Mouse (Mus musculus): ENCODE data around the gene Gm3409. TPM values are rescaled to one million over a fixed set of nuclear protein-coding genes. Genes with fewer than 3 reads are reported as not detected.
A peak's percentile ranks its signal among the peaks of the same experiment; 100 is the strongest.

Gm3409 gene
- total and polyA plus RNA-seq, 2 experiments from 2014 or later: not detected

- peak overlapping the region; percentile 75 for H3K27ac ChIP-seq (ENCODE audit: low read depth, low read length)
- peak overlapping the region; percentile 79 for H3K9ac ChIP-seq (replicated peaks; ENCODE audit: low read length, poor library complexity, severe bottlenecking)
- H3K4me3 ChIP-seq (ENCODE audit: low read depth, low read length): peak overlapping the region; percentile 73
- H3K27me3 ChIP-seq (ENCODE audit: insufficient read depth, low read length): no peaks in the 10 kb centered on the region
- peak; percentile 36 for DNase-seq (ENCODE audit: low spot score)
- H3K9me3 ChIP-seq (ENCODE audit: low read length): no peaks in the 10 kb centered on the region
- no peak for TF ChIP-seq CTCF (IDR thresholded peaks at IDR 0.05)
- H3K4me2 ChIP-seq (ENCODE audit: low read depth, low read length, poor library complexity, severe bottlenecking): peak overlapping the region; percentile 75
- peaks cover 6% of the 10 kb centered on the region; the same call in 1 of the 2 replicates for H3K4me1 ChIP-seq (ENCODE audit: insufficient read depth, low read length)
- WGBS: 4% methylated on average over 10 of the region's 10 CpGs
- no peak for ATAC-seq (ENCODE audit: low FRiP score)
- H3K36me3 ChIP-seq (ENCODE audit: insufficient read depth, low read length): no peaks in the 10 kb centered on the region
These were observed 46.7 kb downstream of the Gm3409 start for GRCm38 (mm10) chr5:146584156-146584477.

- Histone ChIP-seq H3K4me1 (ENCODE audit: insufficient read depth, low read length) (peaks cover 6% of the 10 kb centered on the region; the same call in 1 of the 2 replicates), H3K27ac (ENCODE audit: low read depth, low read length) (peak within 1 kb of the TSS; percentile 75), H3K9me3 (ENCODE audit: low read length) (no peaks in the 10 kb centered on the region), H3K4me3 (ENCODE audit: low read depth, low read length) (peak within 1 kb of the TSS; percentile 73), H3K36me3 (ENCODE audit: insufficient read depth, low read length) (no peaks in the 10 kb centered on the region), H3K4me2 (ENCODE audit: low read depth, low read length, poor library complexity, severe bottlenecking) (peak within 1 kb of the TSS; percentile 75), H3K9ac (replicated peaks; ENCODE audit: low read length, poor library complexity, severe bottlenecking) (peak within 1 kb of the TSS; percentile 79), H3K27me3 (ENCODE audit: insufficient read depth, low read length) (no peaks in the 10 kb centered on the region)
- peak; percentile 60 for ATAC-seq (ENCODE audit: low FRiP score)
- DNase-seq (ENCODE audit: low spot score): peak; percentile 55
- TF ChIP-seq CTCF (IDR thresholded peaks at IDR 0.05): no peak
- under 1% methylated on average over 56 of the region's 64 CpGs for WGBS
These were observed 47.2 kb downstream of the Gm3409 start, which contains the start of gene Gpr12 for GRCm38 (mm10) chr5:146584478-146585306. TSS of gene Gpr12 (minus strand) at chr5:146585239.

- Histone ChIP-seq H3K36me3 (ENCODE audit: insufficient read depth, low read length) (no peaks in the 10 kb centered on the region), H3K27ac (ENCODE audit: low read depth, low read length) (peak overlapping the region; percentile 75; the same call in 1 of the 2 replicates), H3K9ac (replicated peaks; ENCODE audit: low read length, poor library complexity, severe bottlenecking) (peak overlapping the region; percentile 79), H3K9me3 (ENCODE audit: low read length) (no peaks in the 10 kb centered on the region), H3K27me3 (ENCODE audit: insufficient read depth, low read length) (no peaks in the 10 kb centered on the region), H3K4me1 (ENCODE audit: insufficient read depth, low read length) (peaks cover 6% of the 10 kb centered on the region; the same call in 1 of the 2 replicates), H3K4me2 (ENCODE audit: low read depth, low read length, poor library complexity, severe bottlenecking) (peak overlapping the region; percentile 75), H3K4me3 (ENCODE audit: low read depth, low read length) (peak overlapping the region; percentile 73)
- WGBS: 7% methylated on average over 10 of the region's 10 CpGs
- DNase-seq (ENCODE audit: low spot score) (no peak), ATAC-seq (ENCODE audit: low FRiP score) (0 out of 2 replicates have a peak, but pooled peaks have one; percentile 22)
- TF ChIP-seq CTCF (IDR thresholded peaks at IDR 0.05): no peak
These were observed 47.8 kb downstream of the Gm3409 start for GRCm38 (mm10) chr5:146585307-146585651.

GRCm38 (mm10) chr5:146586357-146587070 is 49.1 kb downstream of the Gm3409 start:
- no peak for DNase-seq (ENCODE audit: low spot score)
- Histone ChIP-seq H3K36me3 (ENCODE audit: insufficient read depth, low read length) (no peaks in the 10 kb centered on the region), H3K9ac (replicated peaks; ENCODE audit: low read length, poor library complexity, severe bottlenecking) (no peak overlapping the region), H3K27ac (ENCODE audit: low read depth, low read length) (no peak overlapping the region), H3K4me2 (ENCODE audit: low read depth, low read length, poor library complexity, severe bottlenecking) (no peak overlapping the region), H3K4me1 (ENCODE audit: insufficient read depth, low read length) (peaks cover 6% of the 10 kb centered on the region; the same call in 1 of the 2 replicates), H3K4me3 (ENCODE audit: low read depth, low read length) (no peak overlapping the region), H3K27me3 (ENCODE audit: insufficient read depth, low read length) (no peaks in the 10 kb centered on the region), H3K9me3 (ENCODE audit: low read length) (no peaks in the 10 kb centered on the region)
- WGBS: 68% methylated on average over 8 of the region's 8 CpGs
- TF ChIP-seq CTCF (IDR thresholded peaks at IDR 0.05): peak; percentile 36
- no peak for ATAC-seq (ENCODE audit: low FRiP score)

Other genes with a start within 250 kb of the Gm3409 start
- 40.4 and 40.7 TPM in 2 replicates for gene Wasf3, start 152.7 kb upstream of the Gm3409 start, total RNA-seq (2014; rRNA removed)
- gene Wasf3, start 152.7 kb upstream of the Gm3409 start, polyA plus RNA-seq (2015; fragmentation: Nextera tagmentation; extraction: Ambion mirVana): 18.3 and 19.1 TPM in 2 replicates
- not detected in 2 replicates for gene Gm6408, start 55.7 kb upstream of the Gm3409 start, total RNA-seq (2014; rRNA removed)
- not detected in 2 replicates for gene Gm6408, start 55.7 kb upstream of the Gm3409 start, polyA plus RNA-seq (2015; fragmentation: Nextera tagmentation; extraction: Ambion mirVana)
- gene Gm6370, start 46.3 kb upstream of the Gm3409 start, total RNA-seq (2014; rRNA removed): not detected in 2 replicates
- not detected in 2 replicates for gene Gm6370, start 46.3 kb upstream of the Gm3409 start, polyA plus RNA-seq (2015; fragmentation: Nextera tagmentation; extraction: Ambion mirVana)
- not detected in 2 replicates for gene 4930449I24Rik, start 35.2 kb upstream of the Gm3409 start, total RNA-seq (2014; rRNA removed)
- gene 4930449I24Rik, start 35.2 kb upstream of the Gm3409 start, polyA plus RNA-seq (2015; fragmentation: Nextera tagmentation; extraction: Ambion mirVana): not detected in 2 replicates
- gene Gm3402, start 23.5 kb upstream of the Gm3409 start, total RNA-seq (2014; rRNA removed): not detected in 2 replicates
- gene Gm3402, start 23.5 kb upstream of the Gm3409 start, polyA plus RNA-seq (2015; fragmentation: Nextera tagmentation; extraction: Ambion mirVana): not detected in 2 replicates
- gene Gm3404, start 11.8 kb upstream of the Gm3409 start, total RNA-seq (2014; rRNA removed): not detected in 2 replicates
- not detected in 2 replicates for gene Gm3404, start 11.8 kb upstream of the Gm3409 start, polyA plus RNA-seq (2015; fragmentation: Nextera tagmentation; extraction: Ambion mirVana)
- gene Gm3415, start 18.5 kb downstream of the Gm3409 start, total RNA-seq (2014; rRNA removed): not detected in 2 replicates
- gene Gm3415, start 18.5 kb downstream of the Gm3409 start, polyA plus RNA-seq (2015; fragmentation: Nextera tagmentation; extraction: Ambion mirVana): not detected in 2 replicates
- gene Gpr12, start 47.6 kb downstream of the Gm3409 start, total RNA-seq (2014; rRNA removed): 43.4 and 48.0 TPM in 2 replicates
- gene Gpr12, start 47.6 kb downstream of the Gm3409 start, polyA plus RNA-seq (2015; fragmentation: Nextera tagmentation; extraction: Ambion mirVana): 33.9 and 34.2 TPM in 2 replicates